10 mouse cellular contexts compared by ENCODE assay signal in the genomic region with DNA sequence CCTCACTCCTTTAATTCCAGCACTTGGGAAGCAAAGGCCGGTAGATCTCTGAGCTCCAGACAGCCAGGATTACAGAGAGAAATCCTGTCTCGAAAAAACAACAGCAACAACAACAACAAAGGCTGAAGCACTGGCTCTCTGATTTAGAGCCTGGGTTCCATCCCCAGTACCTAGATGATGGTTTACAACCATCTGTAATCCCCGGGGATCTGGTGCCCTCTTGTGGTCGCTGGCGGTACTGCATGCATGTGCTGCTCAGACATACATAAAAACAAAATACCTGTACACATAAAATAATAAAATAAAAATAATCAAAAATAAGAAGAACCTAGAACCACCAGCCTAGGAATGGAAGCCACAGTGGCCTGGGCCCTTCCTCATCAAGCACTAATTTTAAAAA. TPM values are rescaled to one million over a fixed set of nuclear protein-coding genes. Genes with fewer than 3 reads are reported as not detected.
DNase-seq lines count a peak whose midpoint lies in the region; ATAC-seq and TF ChIP-seq lines count a peak whose summit lies in the region.
"Had no signal": no experiment of that assay in that cellular context is flagged by ENCODE, and none has a peak within 500 bp of the region (broad histone marks: within the 10 kb centered on the region; RNA-seq: fewer than 3 reads in every experiment).

No protein-coding gene starts in this region.

- no peak overlapping the region for H3K27ac ChIP-seq in heart, embryonic 10.5 days
- H3K27ac ChIP-seq in neural tube, embryonic 11.5 days (ENCODE audit: low read depth, low read length): no peak overlapping the region
- H3K27ac ChIP-seq: limb, embryonic 15.5 days had no signal

- 0 out of 2 replicates have a peak, but pooled peaks cover 4% of the 10 kb centered on the region for H3K4me1 ChIP-seq in heart, embryonic 10.5 days
- no peaks in the 10 kb centered on the region for H3K4me1 ChIP-seq in neural tube, embryonic 11.5 days (ENCODE audit: control insufficient read depth, insufficient read depth, low read length)

- no peak overlapping the region for H3K4me2 ChIP-seq in neural tube, embryonic 11.5 days (ENCODE audit: low read depth)
- H3K4me2 ChIP-seq: limb, embryonic 15.5 days had no signal

- H3K79me2 ChIP-seq in C2C12 (ENCODE audit: control insufficient read depth, insufficient read depth): no peaks in the 10 kb centered on the region

- no peak overlapping the region for H3ac ChIP-seq in C2C12 (ENCODE audit: control insufficient read depth, insufficient read length, low read depth)

- WGBS in heart, embryonic 10.5 days: 9% methylated on average over 5 of the region's 5 CpGs
- 10% methylated on average over 5 of the region's 5 CpGs for WGBS in neural tube, embryonic 11.5 days

- ATAC-seq in neural tube, embryonic 11.5 days (ENCODE audit: insufficient read depth, low FRiP score, low TSS enrichment): no peak

- DNase-seq in heart, postnatal 36 days: peak; percentile 66 to 82
- no peak for DNase-seq in heart, embryonic 10.5 days (ENCODE audit: low spot score)
- peak; percentile 81 for DNase-seq in NIH3T3 (ENCODE audit: low read depth)
- peak; percentile 61 for DNase-seq in embryo, embryonic 11 days
- peak; percentile 52 to 80 for DNase-seq in layer of hippocampus, postnatal 25 days (ENCODE audit: extremely low spot score in 1 of 2, low spot score in 1 of 2)
- DNase-seq in neural tube, embryonic 11.5 days (ENCODE audit: low spot score): peak; percentile 66
- DNase-seq in thymus, postnatal 4 days: peak; percentile 86

- no peak overlapping the region for H3K9ac ChIP-seq in neural tube, embryonic 11.5 days (ENCODE audit: low read length)
- H3K9ac ChIP-seq: limb, embryonic 15.5 days had no signal

- intact Hi-C loops in heart, postnatal 36 days (cut with DNase I): no loop called here

- no peaks in the 10 kb centered on the region for H3K36me3 ChIP-seq in heart, embryonic 10.5 days
- H3K36me3 ChIP-seq in C2C12 (ENCODE audit: control insufficient read depth, insufficient read depth): no peaks in the 10 kb centered on the region
- H3K36me3 ChIP-seq in neural tube, embryonic 11.5 days (ENCODE audit: control insufficient read depth, insufficient read depth, low read length): no peaks in the 10 kb centered on the region
- H3K36me3 ChIP-seq: limb, embryonic 15.5 days had no signal

- H3K79me3 ChIP-seq in C2C12 (ENCODE audit: low read depth): no peaks in the 10 kb centered on the region

- peaks cover 20% of the 10 kb centered on the region for H3K27me3 ChIP-seq in heart, embryonic 10.5 days (ENCODE audit: insufficient read depth, poor library complexity, severe bottlenecking)
- no peaks in the 10 kb centered on the region for H3K27me3 ChIP-seq in C2C12 (ENCODE audit: control insufficient read depth, insufficient read depth, insufficient read length)
- H3K27me3 ChIP-seq in neural tube, embryonic 11.5 days (ENCODE audit: control insufficient read depth, insufficient read depth, low read length): no peaks in the 10 kb centered on the region
- H3K27me3 ChIP-seq: limb, embryonic 15.5 days had no signal

- no peaks in the 10 kb centered on the region for H3K9me3 ChIP-seq in heart, embryonic 10.5 days
- H3K9me3 ChIP-seq in neural tube, embryonic 11.5 days (ENCODE audit: control insufficient read depth, low read length): no peaks in the 10 kb centered on the region
- H3K9me3 ChIP-seq: limb, embryonic 15.5 days had no signal

- no peak overlapping the region for H3K4me3 ChIP-seq in heart, embryonic 10.5 days
- H3K4me3 ChIP-seq in C2C12 (ENCODE audit: insufficient read depth, poor library complexity, severe bottlenecking): no peak overlapping the region
- no peak overlapping the region for H3K4me3 ChIP-seq in neural tube, embryonic 11.5 days (ENCODE audit: low read depth, low read length)
- H3K4me3 ChIP-seq: erythroblast, embryonic 14.5 days; limb, embryonic 15.5 days had no signal

- peak; percentile 76 for TF ChIP-seq CTCF in C2C12 (IDR thresholded peaks at IDR 0.05; ENCODE audit: control insufficient read depth, insufficient read depth, insufficient read length)

TF ChIP-seq in C2C12, 6 proteins besides CTCF, POLR2A, EP300 and RAD21:
- TF ChIP-seq MAX (IDR thresholded peaks at IDR 0.05): peak; percentile 32
- TF ChIP-seq CEBPB (IDR thresholded peaks at IDR 0.05; ENCODE audit: low read depth): no peak
TF ChIP-seq in C2C12: peak in this region for 1.

RNA-seq across cellular contexts. Expression of gene Eif1, which starts 19.4 kb away (rescaled TPM):
- total RNA-seq in heart, postnatal 36 days (2021): 1,000 to 10,000 TPM; 1,603 to 1,774 TPM
- 1,444 and 1,503 TPM in 2 replicates for polyA plus RNA-seq in heart, embryonic 10.5 days (2016; fragmentation: Nextera tagmentation; extraction: Ambion mirVana)
- 1,136 TPM for polyA plus RNA-seq in C2C12 (2012; fragmentation: generic; extraction: Trizol)
- total RNA-seq in layer of hippocampus, postnatal 25 days (2021): 100 to 1,000 TPM; 723 to 806 TPM
- polyA plus RNA-seq in neural tube, embryonic 11.5 days (2014; fragmentation: Nextera tagmentation; extraction: Ambion mirVana): 1,679 and 1,757 TPM in 2 replicates

RNA-seq across cellular contexts. Expression of gene Krt42, which starts 30.6 kb away (rescaled TPM):
- total RNA-seq in heart, postnatal 36 days (2021): not detected
- polyA plus RNA-seq in heart, embryonic 10.5 days (2016; fragmentation: Nextera tagmentation; extraction: Ambion mirVana): not detected in 2 replicates
- not detected for polyA plus RNA-seq in C2C12 (2012; fragmentation: generic; extraction: Trizol)
- total RNA-seq in layer of hippocampus, postnatal 25 days (2021): not detected
- not detected in 2 replicates for polyA plus RNA-seq in neural tube, embryonic 11.5 days (2014; fragmentation: Nextera tagmentation; extraction: Ambion mirVana)

RNA-seq across cellular contexts. Expression of gene Gast, which starts 33.9 kb away (rescaled TPM):
- not detected for total RNA-seq in heart, postnatal 36 days (2021)
- polyA plus RNA-seq in heart, embryonic 10.5 days (2016; fragmentation: Nextera tagmentation; extraction: Ambion mirVana): not detected in 2 replicates
- polyA plus RNA-seq in C2C12 (2012; fragmentation: generic; extraction: Trizol): not detected
- not detected for total RNA-seq in layer of hippocampus, postnatal 25 days (2021)
- not detected in 2 replicates for polyA plus RNA-seq in neural tube, embryonic 11.5 days (2014; fragmentation: Nextera tagmentation; extraction: Ambion mirVana)

RNA-seq across cellular contexts. Expression of gene Krt17, which starts 39.5 kb away (rescaled TPM):
- not detected for total RNA-seq in heart, postnatal 36 days (2021)
- polyA plus RNA-seq in heart, embryonic 10.5 days (2016; fragmentation: Nextera tagmentation; extraction: Ambion mirVana): 0.17 and 0.19 TPM in 2 replicates
- 0.04 TPM for polyA plus RNA-seq in C2C12 (2012; fragmentation: generic; extraction: Trizol)
- not detected for total RNA-seq in layer of hippocampus, postnatal 25 days (2021)
- 0.88 and 1.1 TPM in 2 replicates for polyA plus RNA-seq in neural tube, embryonic 11.5 days (2014; fragmentation: Nextera tagmentation; extraction: Ambion mirVana)

RNA-seq across cellular contexts. Expression of gene Krt16, which starts 51.6 kb away (rescaled TPM):
- not detected for total RNA-seq in heart, postnatal 36 days (2021)
- not detected in 2 replicates for polyA plus RNA-seq in heart, embryonic 10.5 days (2016; fragmentation: Nextera tagmentation; extraction: Ambion mirVana)
- polyA plus RNA-seq in C2C12 (2012; fragmentation: generic; extraction: Trizol): 0.21 TPM
- not detected for total RNA-seq in layer of hippocampus, postnatal 25 days (2021)
- polyA plus RNA-seq in neural tube, embryonic 11.5 days (2014; fragmentation: Nextera tagmentation; extraction: Ambion mirVana): not detected in 2 replicates
- polyA plus RNA-seq: erythroblast, embryonic 14.5 days had no signal
